Mouse (Mus musculus) erythroblast, embryonic 14.5 days (primary cell): Measurements from ENCODE around the gene Prss40.

Source experiments
- GATA1 ChIP-seq: IDR thresholded peaks from 2 replicates; pipeline ENCODE4 v1.6.1; 2012; ENCODE audit warnings: low read length, inconsistent platforms, mixed read lengths
- TAL1 ChIP-seq: IDR thresholded peaks from 3 replicates; pipeline ENCODE4 v1.6.1; 2012; ENCODE audit warnings: low read length, inconsistent platforms, mixed read lengths

GRCm38 (mm10) chr1:34505307-34505706 is 55.4 kb downstream of the Prss40 start:
- no peak for TF ChIP-seq GATA1
- TF ChIP-seq TAL1, result no peak
